Comparison of ENCODE assay signal across 8 mouse cellular contexts in genomic region chr10:59902606-59902990, GRCm38 (mm10). TPM values are rescaled to one million over a fixed set of nuclear protein-coding genes. Genes with fewer than 3 reads are reported as not detected.
DNase-seq lines count a peak whose midpoint lies in the region; ATAC-seq lines count a peak whose summit lies in the region.

No protein-coding gene starts in this region.

- H3K4me2 ChIP-seq in heart, embryonic 13.5 days, result no peak overlapping the region
- H3K4me2 ChIP-seq in neural tube, embryonic 13.5 days, result no peak overlapping the region
- no peak overlapping the region for H3K4me2 ChIP-seq in neural tube, embryonic 15.5 days
- H3K4me2 ChIP-seq in hindbrain, embryonic 12.5 days (replicated peaks), result no peak overlapping the region
- H3K4me2 ChIP-seq in stomach, embryonic 14.5 days (replicated peaks; ENCODE audit: low read depth, low read length), result no peak overlapping the region

- H3K4me3 ChIP-seq in heart, embryonic 13.5 days, result no peak overlapping the region
- no peak overlapping the region for H3K4me3 ChIP-seq in neural tube, embryonic 13.5 days
- H3K4me3 ChIP-seq in neural tube, embryonic 15.5 days (replicated peaks), result no peak overlapping the region
- H3K4me3 ChIP-seq in hindbrain, embryonic 12.5 days, result no peak overlapping the region
- H3K4me3 ChIP-seq in stomach, embryonic 14.5 days (ENCODE audit: low read depth, low read length), result no peak overlapping the region

- intact Hi-C loops in heart, postnatal 36 days (cut with DNase I), result no loop called here

- WGBS in heart, embryonic 13.5 days, result 68% methylated on average over 8 of the region's 8 CpGs
- 67% methylated on average over 8 of the region's 8 CpGs for WGBS in neural tube, embryonic 13.5 days
- WGBS in neural tube, embryonic 15.5 days, result 71% methylated on average over 8 of the region's 8 CpGs
- WGBS in hindbrain, embryonic 12.5 days, result 62% methylated on average over 8 of the region's 8 CpGs
- 29% methylated on average over 8 of the region's 8 CpGs for WGBS in stomach, embryonic 14.5 days

- H3K9ac ChIP-seq in heart, embryonic 13.5 days, result peak overlapping the region; percentile 29; the same call in 1 of the 2 replicates
- H3K9ac ChIP-seq in neural tube, embryonic 13.5 days, result 0 out of 2 replicates have a peak overlapping the region, but pooled peaks have one; percentile 22
- H3K9ac ChIP-seq in neural tube, embryonic 15.5 days (replicated peaks), result no peak overlapping the region
- peak overlapping the region; percentile 9; the same call in 1 of the 2 replicates for H3K9ac ChIP-seq in hindbrain, embryonic 12.5 days
- no peak overlapping the region for H3K9ac ChIP-seq in stomach, embryonic 14.5 days (replicated peaks; ENCODE audit: low read depth, low read length)

- H3K9me3 ChIP-seq in heart, embryonic 13.5 days, result no peaks in the 10 kb centered on the region
- no peaks in the 10 kb centered on the region for H3K9me3 ChIP-seq in neural tube, embryonic 13.5 days
- H3K9me3 ChIP-seq in neural tube, embryonic 15.5 days (replicated peaks), result no peaks in the 10 kb centered on the region
- no peaks in the 10 kb centered on the region for H3K9me3 ChIP-seq in hindbrain, embryonic 12.5 days (replicated peaks)
- H3K9me3 ChIP-seq in stomach, embryonic 14.5 days (ENCODE audit: control insufficient read depth, low read depth, low read length), result no peaks in the 10 kb centered on the region

- H3K27ac ChIP-seq in heart, embryonic 13.5 days (replicated peaks), result peak overlapping the region; percentile 37
- H3K27ac ChIP-seq in neural tube, embryonic 13.5 days (replicated peaks), result peak overlapping the region; percentile 24; the same call in 1 of the 2 replicates
- no peak overlapping the region for H3K27ac ChIP-seq in neural tube, embryonic 15.5 days (replicated peaks)
- H3K27ac ChIP-seq in hindbrain, embryonic 12.5 days, result peak overlapping the region; percentile 99
- peak overlapping the region; percentile 72; the same call in 1 of the 2 replicates for H3K27ac ChIP-seq in stomach, embryonic 14.5 days (ENCODE audit: low read length)

- DNase-seq in heart, postnatal 36 days, result no peak
- no peak for DNase-seq in cerebellum, postnatal 25 days
- DNase-seq in c-Kit-positive CD71-positive TER-119-positive erythroid progenitor cells, embryonic 14.5 days (ENCODE audit: low spot score), result no peak

- ATAC-seq in heart, embryonic 13.5 days (ENCODE audit: extremely low read depth, insufficient number of reproducible peaks, low FRiP score, low TSS enrichment), result no peak
- ATAC-seq in neural tube, embryonic 13.5 days (ENCODE audit: low read depth), result no peak
- ATAC-seq in neural tube, embryonic 15.5 days (ENCODE audit: low FRiP score), result no peak
- ATAC-seq in hindbrain, embryonic 12.5 days (ENCODE audit: low FRiP score), result no peak
- no peak for ATAC-seq in stomach, embryonic 14.5 days (ENCODE audit: insufficient number of reproducible peaks, insufficient read depth, low FRiP score, low read depth)

- H3K27me3 ChIP-seq in heart, embryonic 13.5 days (replicated peaks), result no peaks in the 10 kb centered on the region
- no peaks in the 10 kb centered on the region for H3K27me3 ChIP-seq in neural tube, embryonic 13.5 days
- no peaks in the 10 kb centered on the region for H3K27me3 ChIP-seq in neural tube, embryonic 15.5 days (replicated peaks)
- H3K27me3 ChIP-seq in hindbrain, embryonic 12.5 days, result no peaks in the 10 kb centered on the region
- H3K27me3 ChIP-seq in stomach, embryonic 14.5 days (ENCODE audit: control insufficient read depth, insufficient read depth, low read length), result no peaks in the 10 kb centered on the region

- H3K4me1 ChIP-seq in heart, embryonic 13.5 days, result peaks cover 69% of the 10 kb centered on the region
- H3K4me1 ChIP-seq in neural tube, embryonic 13.5 days (replicated peaks), result peaks cover 69% of the 10 kb centered on the region
- peaks cover 62% of the 10 kb centered on the region for H3K4me1 ChIP-seq in neural tube, embryonic 15.5 days
- H3K4me1 ChIP-seq in hindbrain, embryonic 12.5 days, result peaks cover 69% of the 10 kb centered on the region
- peaks cover 38% of the 10 kb centered on the region for H3K4me1 ChIP-seq in stomach, embryonic 14.5 days (ENCODE audit: control insufficient read depth, insufficient read depth, low read length)

- H3K36me3 ChIP-seq in heart, embryonic 13.5 days, result peaks cover 12% of the 10 kb centered on the region
- 0 out of 2 replicates have a peak, but pooled peaks cover 5% of the 10 kb centered on the region for H3K36me3 ChIP-seq in neural tube, embryonic 13.5 days
- no peaks in the 10 kb centered on the region for H3K36me3 ChIP-seq in neural tube, embryonic 15.5 days
- H3K36me3 ChIP-seq in hindbrain, embryonic 12.5 days, result no peaks in the 10 kb centered on the region
- H3K36me3 ChIP-seq in stomach, embryonic 14.5 days (ENCODE audit: control insufficient read depth, insufficient read depth, low read length), result 0 out of 2 replicates have a peak, but pooled peaks cover 2% of the 10 kb centered on the region

RNA-seq across cellular contexts. Expression of gene Dnajb12, which starts 23.2 kb away (rescaled TPM):
- 22.9 and 23.7 TPM in 2 replicates for polyA plus RNA-seq in heart, embryonic 13.5 days (2015; fragmentation: Nextera tagmentation; extraction: Ambion mirVana)
- total RNA-seq in heart, postnatal 36 days (2021), result 10 to 100 TPM; 39.8 to 43.5 TPM
- polyA plus RNA-seq in neural tube, embryonic 13.5 days (2015; fragmentation: Nextera tagmentation; extraction: Ambion mirVana), result 20.4 and 21.2 TPM in 2 replicates
- polyA plus RNA-seq in neural tube, embryonic 15.5 days (2015; fragmentation: Nextera tagmentation; extraction: Ambion mirVana), result 17.2 and 20.6 TPM in 2 replicates
- polyA plus RNA-seq in hindbrain, embryonic 12.5 days (2016; fragmentation: Nextera tagmentation; extraction: Ambion mirVana), result 23.8 and 24.7 TPM in 2 replicates
- 26.5 and 29.8 TPM in 2 replicates for polyA plus RNA-seq in stomach, embryonic 14.5 days (2014; fragmentation: Nextera tagmentation; extraction: Ambion mirVana)

RNA-seq across cellular contexts. Expression of gene Ddit4, which starts 49.0 kb away (rescaled TPM):
- 19.7 and 24.5 TPM in 2 replicates for polyA plus RNA-seq in heart, embryonic 13.5 days (2015; fragmentation: Nextera tagmentation; extraction: Ambion mirVana)
- total RNA-seq in heart, postnatal 36 days (2021), result 10 to 100 TPM; 37.1 to 64.2 TPM
- 72.8 and 78.2 TPM in 2 replicates for polyA plus RNA-seq in neural tube, embryonic 13.5 days (2015; fragmentation: Nextera tagmentation; extraction: Ambion mirVana)
- polyA plus RNA-seq in neural tube, embryonic 15.5 days (2015; fragmentation: Nextera tagmentation; extraction: Ambion mirVana), result 80.8 and 91.6 TPM in 2 replicates
- 78.1 and 78.6 TPM in 2 replicates for polyA plus RNA-seq in hindbrain, embryonic 12.5 days (2016; fragmentation: Nextera tagmentation; extraction: Ambion mirVana)
- 2.5 and 3.0 TPM in 2 replicates for polyA plus RNA-seq in stomach, embryonic 14.5 days (2014; fragmentation: Nextera tagmentation; extraction: Ambion mirVana)

Comparison
In these comparisons a context has a peak if more than half of its experiments do, and no peak if none do; other contexts are left out.
1. H3K9ac ChIP-seq: peak in heart, embryonic 13.5 days (single experiment), neural tube, embryonic 13.5 days (single experiment) and hindbrain, embryonic 12.5 days (single experiment); none in neural tube, embryonic 15.5 days (single experiment) and stomach, embryonic 14.5 days (single experiment).